14 mouse cellular contexts compared by ENCODE assay signal in genomic region chr16:11086299-11086698, GRCm38 (mm10).
"Had no signal": no experiment of that assay in that cellular context is flagged by ENCODE, and none has a peak within 500 bp of the region (broad histone marks: within the 10 kb centered on the region; RNA-seq: fewer than 3 reads in every experiment).

No protein-coding gene starts in this region.

- H3K27me3 ChIP-seq: neural tube, embryonic 13.5 days; stomach, embryonic 15.5 days had no signal

- H3K9ac ChIP-seq: stomach, embryonic 15.5 days had no signal

- H3K27ac ChIP-seq: stomach, embryonic 15.5 days; stomach, postnatal 0 days had no signal

- H3K4me2 ChIP-seq: neural tube, embryonic 13.5 days; stomach, embryonic 15.5 days had no signal

- H3K4me3 ChIP-seq: neural tube, embryonic 13.5 days; stomach, embryonic 15.5 days had no signal

- DNase-seq: right cerebral cortex, adult 18-20 months; right cerebral cortex, postnatal 14 days; right cerebral cortex, postnatal 25 days; right cerebral cortex, postnatal 4 days; spleen, adult 18-20 months; thymus, adult 18-20 months; thymus, adult 2 months; thymus, postnatal 14 days; thymus, postnatal 25 days; thymus, postnatal 36 days; thymus, postnatal 4 days had no signal

- H3K9me3 ChIP-seq: neural tube, embryonic 13.5 days; stomach, embryonic 15.5 days had no signal

- H3K4me1 ChIP-seq: stomach, embryonic 15.5 days had no signal
